Mouse (Mus musculus) heart, adult 8-10 months (tissue): ENCODE results near the gene Unc5c. TPM values are rescaled to one million over a fixed set of nuclear protein-coding genes. Genes with fewer than 3 reads are reported as not detected.

ENCODE experiments used
- DNase-seq: peaks from one replicate; pipeline ENCODE4 v3.0.0; 2022; ENCODE audit warnings: low spot score
- total RNA-seq, 4 experiments: library from RNA; stranded (reverse); gene quantifications; 2 replicates each; pipeline ENCODE4 v1.2.4; 2022

Gene Unc5c
- total RNA-seq, 4 experiments from 2014 or later = 0.29 to 0.72 (median 0.35) TPM

GRCm38 (mm10) chr3:141810944-141811343, 345.9 kb downstream of the Unc5c start:
- DNase-seq = no peak

GRCm38 (mm10) chr3:141811348-141811747, 346.3 kb downstream of the Unc5c start:
- DNase-seq = peak; percentile 1

- DNase-seq = no peak
Measured at GRCm38 (mm10) chr3:141814776-141815175, 349.8 kb downstream of the Unc5c start.

GRCm38 (mm10) chr3:141818615-141819312, 353.7 kb downstream of the Unc5c start:
- no peak for DNase-seq

GRCm38 (mm10) chr3:141819331-141819941, 354.4 kb downstream of the Unc5c start:
- no peak for DNase-seq

- no peak for DNase-seq
Measured at GRCm38 (mm10) chr3:141828301-141828700, 363.3 kb downstream of the Unc5c start.

GRCm38 (mm10) chr3:141831135-141831534, 366.1 kb downstream of the Unc5c start:
- DNase-seq = peak; percentile 4

- no peak for DNase-seq
Measured at GRCm38 (mm10) chr3:141838864-141839263, 373.8 kb downstream of the Unc5c start.

GRCm38 (mm10) chr3:141849206-141849605, 384.2 kb downstream of the Unc5c start:
- no peak for DNase-seq

GRCm38 (mm10) chr3:141850141-141850540, 385.1 kb downstream of the Unc5c start:
- no peak for DNase-seq

GRCm38 (mm10) chr3:141854339-141854738, 389.3 kb downstream of the Unc5c start:
- DNase-seq = no peak

GRCm38 (mm10) chr3:141857123-141857522, 392.1 kb downstream of the Unc5c start:
- no peak for DNase-seq

- peak; percentile 8 for DNase-seq
Measured at GRCm38 (mm10) chr3:141862816-141863461, 397.9 kb downstream of the Unc5c start.

GRCm38 (mm10) chr3:141871805-141872204, 406.8 kb downstream of the Unc5c start:
- no peak for DNase-seq

GRCm38 (mm10) chr3:141872337-141873042, 407.5 kb downstream of the Unc5c start:
- DNase-seq = no peak

- DNase-seq = no peak
Measured at GRCm38 (mm10) chr3:141882496-141882895, 417.5 kb downstream of the Unc5c start.

- DNase-seq = no peak
Measured at GRCm38 (mm10) chr3:141884190-141884589, 419.2 kb downstream of the Unc5c start.
